Mouse (Mus musculus) olfactory bulb, adult 2 months (tissue): Measurements from ENCODE around the gene Pigp.

ENCODE experiments used
- CTCF ChIP-seq: fragments of 200-500 bp; IDR thresholded peaks from 2 replicates; pipeline ENCODE4 v1.5.1; 2012; ENCODE audit warnings: low read depth, mild to moderate bottlenecking, low read length, moderate library complexity; ENCODE audit not compliant: insufficient read depth
- POLR2A ChIP-seq: fragments of 200-500 bp; IDR thresholded peaks from 2 replicates; pipeline ENCODE4 v1.6.1; 2012; ENCODE audit warnings: mild to moderate bottlenecking, low read depth, low read length, moderate library complexity; ENCODE audit not compliant: insufficient read depth

GRCm38 (mm10) chr16:94350287-94350677 lies 21.4 kb downstream of the Pigp start:
- TF ChIP-seq CTCF, result no peak
- TF ChIP-seq POLR2A, result no peak
